Mouse (Mus musculus) bone marrow, adult 2 months (tissue): ENCODE measurements around the gene Rel. TPM values are rescaled to one million over a fixed set of nuclear protein-coding genes. Genes with fewer than 3 reads are reported as not detected.

ENCODE experiments used
- H3K27ac ChIP-seq: fragments of 200-500 bp; 2 replicates; pipeline ENCODE4 v1.5.1; 2012; ENCODE audit warnings: low read depth, mild to moderate bottlenecking, control low read depth, inconsistent platforms, low read length; ENCODE audit not compliant: control insufficient read depth, poor library complexity, insufficient read depth
- H3K4me1 ChIP-seq: fragments of 200-500 bp; 2 replicates; pipeline ENCODE4 v1.6.1; 2011; ENCODE audit warnings: low read length; ENCODE audit not compliant: control insufficient read depth, insufficient read depth
- H3K4me3 ChIP-seq: fragments of 200-500 bp; replicated peaks from 2 replicates; pipeline ENCODE3; 2011; ENCODE audit warnings: mild to moderate bottlenecking, low read depth, low read length, control low read depth; ENCODE audit not compliant: control insufficient read depth
- CTCF ChIP-seq: fragments of 200-500 bp; IDR thresholded peaks from 2 replicates; pipeline ENCODE4 v1.5.1; 2011; ENCODE audit warnings: low read length, control low read depth; ENCODE audit not compliant: control insufficient read depth, insufficient read depth
- POLR2A ChIP-seq: fragments of 200-500 bp; IDR thresholded peaks from 2 replicates; pipeline ENCODE4 v1.6.1; 2011; ENCODE audit warnings: low read depth, mild to moderate bottlenecking, control low read depth, low read length, borderline replicate concordance; ENCODE audit not compliant: control insufficient read depth
- WGBS: fragments of 180-500 bp; shearing (Covaris S2); methylation state at CpG from one replicate; pipeline ENCODE4 v1.1.7; 2018; 5-methylcytosine and 5-hydroxymethylcytosine counted together
- polyA plus RNA-seq: library from polyadenylated mRNA; stranded (reverse); fragments of >200 nt; gene quantifications from 2 replicates; pipeline ENCODE4 v1.2.4, GENCODE M21; 2011; ENCODE audit warnings: low replicate concordance; ENCODE audit not compliant: missing spikeins, insufficient read depth, insufficient read length

Gene Rel
- polyA plus RNA-seq, 1 experiment, result 4.1 TPM

DNA sequence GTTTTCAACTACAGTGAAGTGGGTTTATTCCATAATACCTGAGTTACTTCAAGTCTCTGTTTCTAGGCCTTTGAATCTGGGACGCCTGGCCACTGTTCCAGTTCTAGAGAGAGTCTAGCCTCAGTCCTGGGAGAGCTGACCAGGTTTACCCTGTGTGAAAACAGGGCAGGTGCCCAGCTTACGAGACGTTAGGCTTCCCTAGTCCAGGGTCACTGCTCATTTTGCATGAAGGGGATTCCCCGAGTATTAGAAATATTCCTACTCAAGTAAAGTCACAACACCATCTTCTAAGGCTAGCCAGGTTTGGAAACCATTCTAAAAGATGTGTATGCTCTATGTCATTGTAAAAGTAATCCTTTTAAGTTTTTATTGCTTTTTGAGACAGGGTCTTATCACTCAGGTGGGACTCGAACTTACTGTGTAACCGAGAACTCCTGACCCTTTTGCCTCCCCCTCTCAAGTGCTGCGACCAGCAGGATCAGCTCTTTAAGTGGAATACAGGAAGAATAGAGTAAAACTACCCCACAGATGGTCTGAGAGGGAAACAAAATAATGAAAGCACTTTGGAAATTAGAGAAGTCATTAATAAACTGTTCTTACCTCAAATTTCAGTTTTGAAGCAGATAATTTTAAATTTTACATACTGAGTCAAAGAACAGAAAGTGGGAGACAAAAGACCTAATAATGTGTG, 66.0 kb downstream of the Rel start:
- Histone ChIP-seq H3K27ac (no peak overlapping the region), H3K4me3 (no peak overlapping the region), H3K4me1 (no peaks in the 10 kb centered on the region)
- TF ChIP-seq CTCF (no peak), POLR2A (no peak)
- 81% methylated on average over 7 of the region's 7 CpGs for WGBS

DNA sequence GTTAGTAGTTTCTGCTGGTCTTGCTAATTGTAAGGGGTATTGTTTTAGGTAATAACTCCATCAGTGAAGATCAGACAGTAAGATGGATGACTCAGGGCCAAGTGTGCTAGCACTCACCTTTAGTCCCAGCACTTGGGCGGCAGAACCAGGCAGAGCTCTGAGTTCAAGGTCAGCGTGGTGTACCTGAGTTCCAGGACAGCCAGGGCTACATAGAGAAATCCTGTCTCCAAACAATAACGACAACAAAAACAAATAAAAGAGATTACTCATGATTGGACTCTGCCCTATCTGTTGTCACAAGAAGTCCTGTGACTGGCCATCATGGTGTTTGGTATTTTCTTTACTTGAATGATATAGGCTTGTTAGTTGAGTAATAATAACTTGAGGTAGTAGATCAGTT, 68.9 kb downstream of the Rel start:
- Histone ChIP-seq H3K4me3 (no peak overlapping the region), H3K27ac (no peak overlapping the region), H3K4me1 (no peaks in the 10 kb centered on the region)
- WGBS, result 91% methylated on average over 3 of the region's 3 CpGs
- TF ChIP-seq CTCF (no peak), POLR2A (no peak)

DNA sequence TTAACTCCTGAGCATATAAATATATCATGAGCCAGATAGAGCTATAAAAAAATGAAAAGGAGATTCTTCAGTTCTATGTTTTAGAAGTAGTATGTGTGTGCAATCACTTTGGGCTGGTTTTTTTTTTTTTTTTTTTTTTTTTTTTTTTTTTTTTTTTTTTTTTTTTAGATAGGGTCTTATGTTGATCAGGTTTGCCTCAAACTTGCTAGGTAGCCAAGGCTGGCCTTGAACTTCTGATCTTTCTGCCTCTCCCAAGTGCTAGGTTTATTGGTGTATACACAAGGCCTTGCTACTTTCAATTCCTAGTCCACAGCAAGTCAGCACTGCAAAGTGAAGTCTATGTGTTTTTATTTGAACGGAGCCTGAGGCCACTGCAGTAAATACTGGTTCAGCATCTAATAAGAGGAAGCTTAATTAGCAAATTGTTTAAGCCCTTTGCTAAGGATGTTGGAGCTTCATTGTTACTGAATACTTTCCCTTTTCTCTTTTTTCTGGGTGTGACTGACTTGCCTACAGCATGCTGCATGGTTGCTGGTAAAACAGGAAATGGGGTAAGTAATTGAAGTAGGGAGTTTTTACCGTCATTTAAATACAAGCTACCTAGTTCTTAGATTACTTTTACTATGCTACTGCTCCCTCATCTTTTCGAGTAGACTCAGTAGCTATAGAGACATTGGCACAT, 71.2 kb downstream of the Rel start:
- H3K4me1 ChIP-seq, result no peaks in the 10 kb centered on the region; the same call in 1 of the 2 replicates
- 27% methylated on average over 3 of the region's 3 CpGs for WGBS
- no peak overlapping the region for H3K4me3 ChIP-seq
- no peak overlapping the region for H3K27ac ChIP-seq
- TF ChIP-seq POLR2A, result no peak
- TF ChIP-seq CTCF, result no peak

DNA sequence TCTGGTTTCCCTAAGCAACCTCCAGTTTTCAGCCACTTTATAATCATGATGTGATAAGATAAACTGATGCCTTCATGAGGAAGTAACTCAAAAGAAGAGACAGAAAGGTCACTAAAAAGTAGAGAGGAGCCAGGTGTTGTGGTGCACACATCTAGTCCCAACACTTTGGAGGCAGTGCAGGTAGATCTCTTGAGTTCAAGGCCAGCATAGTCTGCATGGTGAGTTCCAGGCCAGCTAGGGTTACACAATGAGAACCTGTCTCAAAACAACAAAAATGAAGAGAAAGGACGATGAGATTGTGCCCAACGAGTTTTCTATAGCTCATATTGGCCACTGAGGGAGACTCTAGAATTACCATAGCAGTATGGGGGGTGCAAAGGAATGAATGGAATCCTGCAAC, 72.2 kb downstream of the Rel start:
- Histone ChIP-seq H3K4me3 (no peak overlapping the region), H3K27ac (no peak overlapping the region), H3K4me1 (no peaks in the 10 kb centered on the region; the same call in 1 of the 2 replicates)
- TF ChIP-seq CTCF (no peak), POLR2A (no peak)
- WGBS, result 83% methylated on average over 2 of the region's 2 CpGs

DNA sequence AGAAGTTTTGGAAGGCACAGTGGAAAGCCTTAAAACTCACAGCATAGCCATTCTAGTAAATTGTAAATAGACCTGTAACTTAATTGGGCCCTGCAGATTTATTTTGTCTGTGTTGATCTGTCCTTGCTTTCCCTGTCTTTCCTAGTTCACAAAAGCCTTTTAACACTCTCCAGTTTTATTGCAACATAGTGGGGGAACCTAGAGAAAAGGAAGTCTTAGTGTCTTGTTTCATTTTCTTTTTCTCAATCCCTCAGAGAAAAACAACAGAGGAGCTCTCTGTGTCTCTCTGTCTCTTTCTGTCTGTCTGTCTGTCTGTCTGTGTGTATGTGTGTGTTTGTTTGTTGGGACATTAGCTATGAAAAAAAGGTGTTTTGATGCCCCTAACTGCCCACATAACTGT, 74.9 kb downstream of the Rel start:
- TF ChIP-seq POLR2A (no peak), CTCF (no peak)

GRCm38 (mm10) chr11:23693286-23693685, 77.5 kb downstream of the Rel start:
- H3K4me1 ChIP-seq, result no peaks in the 10 kb centered on the region; the same call in 1 of the 2 replicates
- no peak overlapping the region for H3K4me3 ChIP-seq
- no peak overlapping the region for H3K27ac ChIP-seq
- WGBS, result 84% methylated on average over 2 of the region's 2 CpGs
- TF ChIP-seq POLR2A, result no peak
- no peak for TF ChIP-seq CTCF

More for the DNA sequence above, 74.9 kb downstream of the Rel start:
- no peaks in the 10 kb centered on the region; the same call in 1 of the 2 replicates for H3K4me1 ChIP-seq
- H3K27ac ChIP-seq, result no peak overlapping the region
- H3K4me3 ChIP-seq, result no peak overlapping the region

DNA sequence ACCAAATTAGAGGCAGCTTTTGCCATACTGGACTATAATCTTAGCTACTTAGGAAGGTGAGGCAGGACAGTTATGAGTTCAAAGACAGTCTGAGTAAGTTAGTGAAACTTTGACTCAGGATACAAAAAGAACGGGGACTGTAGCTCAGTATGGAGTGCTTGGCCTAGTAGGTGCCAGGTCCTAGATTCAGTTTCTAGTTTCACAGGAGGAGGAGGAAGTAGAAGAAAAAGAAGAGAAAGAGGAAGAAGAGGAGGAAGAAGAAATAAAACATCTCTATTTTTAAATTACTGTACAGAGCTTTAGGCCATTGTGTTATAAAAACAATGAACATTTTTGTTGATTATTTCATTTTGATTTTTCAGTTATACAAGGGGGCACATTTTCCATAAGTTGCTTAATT, 82.7 kb downstream of the Rel start:
- 49% methylated on average over 1 of the region's 1 CpGs for WGBS
- no peak for TF ChIP-seq POLR2A
- no peak for TF ChIP-seq CTCF
- Histone ChIP-seq H3K27ac (no peak overlapping the region), H3K4me1 (peaks cover 3% of the 10 kb centered on the region), H3K4me3 (no peak overlapping the region)

Other genes starting within 250 kb of the Rel start
- gene 1700093K21Rik, start 249.8 kb downstream of the Rel start, polyA plus RNA-seq, result not detected in 2 replicates
- gene 0610010F05Rik, start 137.3 kb downstream of the Rel start, polyA plus RNA-seq, result 4.4 and 6.8 TPM in 2 replicates
- 9.9 and 12.0 TPM in 2 replicates for gene Pus10, start 105.3 kb downstream of the Rel start, polyA plus RNA-seq
- 9.6 and 13.8 TPM in 2 replicates for gene Pex13, start 105.0 kb downstream of the Rel start, polyA plus RNA-seq
- gene Papolg, start 124.3 kb upstream of the Rel start, polyA plus RNA-seq, result 1.5 and 3.6 TPM in 2 replicates